Mouse (Mus musculus) cerebellum, postnatal 25 days (tissue): ENCODE results near the gene Vmn1r35.
"Not testable (repeated sequence)": the region's sequence is repeated elsewhere in the genome, so short reads cannot be mapped to it uniquely, and the experiment has no call there.

Experiments used
- DNase-seq, 2 experiments: peaks; one replicate each; pipeline ENCODE4 v3.0.0; 2021; ENCODE audit warnings: mixed read lengths in 2 of 2

Gene Vmn1r35

DNA sequence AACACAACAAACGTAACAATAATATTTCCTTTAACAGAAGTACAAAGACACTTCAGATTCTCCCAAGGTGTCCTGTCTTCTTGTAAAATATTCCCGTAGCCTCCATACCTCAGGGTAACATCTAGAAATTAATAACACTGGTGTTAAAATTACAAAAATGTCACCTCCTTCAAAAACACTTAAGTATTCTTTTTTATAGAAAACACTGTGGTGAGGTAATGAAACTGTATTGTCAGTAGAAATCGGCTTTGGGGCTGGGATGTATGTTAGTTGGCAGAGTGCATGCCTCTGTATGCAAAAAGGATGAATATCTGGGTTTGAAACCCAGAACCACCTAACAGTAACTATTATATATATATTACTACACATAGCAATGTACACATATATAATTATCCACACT, at the start of gene Vmn1r35:
Gene Vmn1r35, minus strand, starts transcription at position 101 of the 400 bp plus-strand sequence.
- no peak for DNase-seq

DNA sequence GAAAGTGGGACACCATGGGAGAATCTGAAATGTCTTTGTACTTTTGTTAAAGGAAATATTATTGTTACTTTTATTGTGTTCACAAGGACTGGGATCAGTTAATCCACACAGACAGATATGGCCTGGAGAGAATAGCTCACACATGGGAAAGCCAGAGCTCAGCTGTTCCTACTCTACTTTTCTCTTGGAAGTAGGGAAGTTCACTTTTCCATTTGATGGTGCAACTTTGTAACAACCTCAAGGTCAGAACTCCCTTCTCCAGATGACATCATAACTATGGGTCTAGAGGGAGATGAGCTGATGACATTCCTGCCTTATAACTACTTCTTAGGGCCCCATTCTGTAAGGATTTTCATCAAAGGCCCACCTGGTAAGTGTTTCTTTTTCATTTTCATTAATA, 43.4 kb upstream of the Vmn1r35 start, which contains the start of gene Vmn1r37:
Gene Vmn1r37, plus strand, starts transcription at position 301 of the 400 bp plus-strand sequence.
- DNase-seq = not testable (repeated sequence)

DNA sequence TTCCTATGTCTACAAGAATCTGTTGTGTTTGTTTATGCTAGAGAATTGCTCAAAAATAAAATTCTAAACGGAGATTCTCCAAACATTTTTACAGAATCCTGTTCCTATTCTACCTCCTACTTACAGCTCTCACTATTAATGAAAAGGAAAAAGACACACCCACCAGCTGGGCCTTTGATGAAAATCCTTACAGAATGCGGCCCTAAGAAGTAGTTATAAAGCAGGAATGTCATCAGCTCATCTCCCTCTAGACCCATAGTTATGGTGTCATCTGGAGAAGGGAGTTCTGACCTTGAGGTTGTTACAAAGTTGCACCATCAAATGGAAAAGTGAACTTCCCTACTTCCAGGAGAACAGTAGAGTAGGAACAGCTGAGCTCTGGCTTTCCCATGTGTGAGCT, 33.4 kb upstream of the Vmn1r35 start, which contains the start of gene Vmn1r36:
Gene Vmn1r36, minus strand, starts transcription at position 101 of the 400 bp plus-strand sequence.
- not testable (repeated sequence) for DNase-seq

DNA sequence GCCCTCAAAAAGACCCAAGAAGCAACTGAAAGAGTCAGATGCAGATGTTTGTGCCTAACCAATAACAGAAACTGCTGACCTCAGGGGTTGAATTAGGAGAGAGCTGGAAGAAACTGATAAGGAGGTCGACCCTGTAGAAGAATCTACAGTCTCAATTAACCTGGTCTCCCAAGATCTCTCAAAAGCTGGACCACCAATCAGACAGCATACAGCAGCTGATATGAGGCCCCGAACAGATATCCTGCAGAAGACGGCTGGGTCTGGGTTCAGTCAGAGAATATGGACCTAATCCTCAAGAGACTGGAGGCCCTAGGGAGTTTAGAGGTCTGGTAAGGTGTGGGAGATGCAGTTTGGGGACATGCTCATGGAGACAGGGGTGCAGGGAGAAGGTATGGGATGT, 28.1 kb upstream of the Vmn1r35 start:
- no peak for DNase-seq

DNA sequence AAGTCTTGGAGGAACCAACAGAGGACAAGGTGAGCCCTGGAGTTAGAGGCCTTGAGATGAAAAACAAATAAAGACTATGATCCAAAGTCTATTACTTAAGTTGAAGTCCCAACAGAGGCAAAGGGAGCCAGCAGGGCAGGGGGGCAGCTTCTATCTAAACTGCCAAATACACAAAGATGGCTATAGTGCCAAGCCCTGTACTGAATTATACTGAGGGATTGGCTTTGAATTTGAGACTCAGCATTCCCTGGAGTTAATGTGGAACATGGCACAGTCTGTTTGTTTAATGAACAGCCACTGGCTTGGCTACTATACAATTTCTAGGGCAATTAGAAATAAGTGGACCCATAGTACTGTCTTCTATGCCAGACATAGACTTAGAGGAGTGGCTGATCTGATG, 23.2 kb upstream of the Vmn1r35 start:
- no peak for DNase-seq

DNA sequence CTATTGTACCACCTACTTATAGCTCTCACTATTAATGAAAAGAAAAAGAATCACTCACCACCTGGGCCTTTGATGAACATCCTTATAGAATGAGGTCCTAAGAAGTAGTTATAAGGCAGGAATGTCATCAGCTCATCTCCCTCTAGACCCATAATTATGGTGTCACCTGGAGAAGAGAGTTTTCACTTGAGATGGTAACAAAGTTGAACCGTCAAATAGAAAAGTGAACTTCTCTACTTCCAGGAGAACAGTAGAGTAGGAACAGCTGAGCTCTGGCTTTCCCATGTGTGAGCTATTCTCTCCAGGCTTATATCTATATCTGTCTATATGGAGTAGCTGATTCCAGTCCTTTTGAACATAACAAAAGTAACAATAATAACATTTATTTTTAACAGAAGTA, 41.9 kb downstream of the Vmn1r35 start, which contains the start of gene Vmn1r34:
Gene Vmn1r34, minus strand, starts transcription at position 101 of the 400 bp plus-strand sequence.
- no peak for DNase-seq
